Mouse (Mus musculus) heart, embryonic 15.5 days (tissue): ENCODE results near the gene Csrp1. TPM values are rescaled to one million over a fixed set of nuclear protein-coding genes. Genes with fewer than 3 reads are reported as not detected.

ENCODE experiments used
- ATAC-seq: fragments of 200-750 bp; cut with Nextera tagmentation; replicated peaks from 2 replicates; pipeline ENCODE4 v1.8.0; 2017; ENCODE audit warnings: low read depth, moderate TSS enrichment; ENCODE audit not compliant: insufficient number of reproducible peaks, insufficient read depth, low FRiP score
- H3K27ac ChIP-seq: fragments of 300-500 bp; sonication (generic); 2 replicates; pipeline ENCODE4 v1.5.1; 2015; ENCODE audit warnings: mild to moderate bottlenecking, inconsistent platforms
- H3K27me3 ChIP-seq: fragments of 300-500 bp; sonication (generic); 2 replicates; pipeline ENCODE4 v1.6.1; 2015; ENCODE audit warnings: inconsistent platforms
- H3K36me3 ChIP-seq: fragments of 300-500 bp; sonication (generic); 2 replicates; pipeline ENCODE4 v1.6.1; 2015; ENCODE audit warnings: mild to moderate bottlenecking, inconsistent platforms
- H3K4me1 ChIP-seq: fragments of 300-500 bp; sonication (generic); replicated peaks from 2 replicates; pipeline ENCODE4 v1.6.1; 2015; ENCODE audit warnings: inconsistent platforms
- H3K4me2 ChIP-seq: fragments of 300-500 bp; sonication (generic); 2 replicates; pipeline ENCODE4 v1.6.1; 2015; ENCODE audit warnings: inconsistent platforms, mild to moderate bottlenecking, moderate library complexity
- H3K4me3 ChIP-seq: fragments of 300-500 bp; sonication (generic); 2 replicates; pipeline ENCODE4 v1.5.1; 2015; ENCODE audit warnings: mild to moderate bottlenecking, inconsistent platforms
- H3K9ac ChIP-seq: fragments of 300-500 bp; sonication (generic); 2 replicates; pipeline ENCODE4 v1.6.1; 2015; ENCODE audit warnings: mild to moderate bottlenecking, inconsistent platforms
- H3K9me3 ChIP-seq: fragments of 300-500 bp; sonication (generic); replicated peaks from 2 replicates; pipeline ENCODE4 v1.6.1; 2016; ENCODE audit warnings: inconsistent platforms
- WGBS: fragments of 180-500 bp; shearing (Covaris S2); methylation state at CpG from one replicate; pipeline ENCODE4 v1.1.7; 2015; ENCODE audit warnings: mixed read lengths; 5-methylcytosine and 5-hydroxymethylcytosine counted together
- polyA plus RNA-seq: library from polyadenylated mRNA; unstranded; fragments of >200 nt; fragmentation: Nextera tagmentation; extraction: Ambion mirVana; gene quantifications from 2 replicates; pipeline ENCODE4 v1.2.1, GENCODE M21; 2015

The Csrp1 gene
- polyA plus RNA-seq, 1 experiment from 2014 or later: 149 TPM

- 19% methylated on average over 9 of the region's 9 CpGs for WGBS
- Histone ChIP-seq H3K9ac (no peak overlapping the region), H3K9me3 (no peaks in the 10 kb centered on the region), H3K27me3 (no peaks in the 10 kb centered on the region), H3K36me3 (no peaks in the 10 kb centered on the region), H3K4me2 (peak overlapping the region; percentile 11; the same call in 1 of the 2 replicates), H3K4me1 (peaks cover 23% of the 10 kb centered on the region), H3K27ac (0 out of 2 replicates have a peak overlapping the region, but pooled peaks have one; percentile 46), H3K4me3 (no peak overlapping the region)
- no peak for ATAC-seq
Measured at GRCm38 (mm10) chr1:135719486-135719885, 375 bp upstream of the Csrp1 start.

- Histone ChIP-seq H3K36me3 (no peaks in the 10 kb centered on the region), H3K4me2 (no peak overlapping the region), H3K9me3 (no peaks in the 10 kb centered on the region), H3K27me3 (no peaks in the 10 kb centered on the region), H3K4me3 (no peak overlapping the region), H3K27ac (no peak overlapping the region), H3K9ac (no peak overlapping the region), H3K4me1 (peaks cover 19% of the 10 kb centered on the region)
- ATAC-seq: no peak
- 68% methylated on average over 1 of the region's 1 CpGs for WGBS
Measured at GRCm38 (mm10) chr1:135723016-135723415, 3.2 kb downstream of the Csrp1 start.

DNA sequence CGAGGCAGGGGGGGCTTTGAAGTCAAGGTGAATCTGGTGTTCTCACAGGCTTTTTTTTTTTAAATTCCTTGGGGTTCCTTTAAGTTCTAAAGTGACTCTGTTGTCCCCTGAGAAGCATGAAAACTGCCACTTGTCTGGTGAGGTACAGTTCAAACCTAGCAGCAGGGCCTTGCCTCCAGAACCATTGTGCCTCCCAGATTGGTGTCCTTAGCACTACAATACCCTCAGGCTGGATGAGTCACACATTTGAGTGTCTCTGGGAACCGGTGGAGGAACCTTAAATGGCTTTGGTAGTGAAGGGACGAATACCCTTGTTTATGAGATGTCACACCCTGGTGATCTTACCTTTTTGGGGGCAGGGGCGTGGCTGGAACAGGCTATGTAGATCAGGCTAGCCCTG lies 4.3 kb downstream of the Csrp1 start:
- no peaks in the 10 kb centered on the region for H3K36me3 ChIP-seq
- H3K4me1 ChIP-seq: peaks cover 27% of the 10 kb centered on the region
- H3K9ac ChIP-seq: no peak overlapping the region
- no peak for ATAC-seq
- H3K27me3 ChIP-seq: no peaks in the 10 kb centered on the region
- no peak overlapping the region for H3K4me3 ChIP-seq
- 64% methylated on average over 4 of the region's 4 CpGs for WGBS
- H3K4me2 ChIP-seq: no peak overlapping the region
- H3K27ac ChIP-seq: no peak overlapping the region
- no peaks in the 10 kb centered on the region for H3K9me3 ChIP-seq

DNA sequence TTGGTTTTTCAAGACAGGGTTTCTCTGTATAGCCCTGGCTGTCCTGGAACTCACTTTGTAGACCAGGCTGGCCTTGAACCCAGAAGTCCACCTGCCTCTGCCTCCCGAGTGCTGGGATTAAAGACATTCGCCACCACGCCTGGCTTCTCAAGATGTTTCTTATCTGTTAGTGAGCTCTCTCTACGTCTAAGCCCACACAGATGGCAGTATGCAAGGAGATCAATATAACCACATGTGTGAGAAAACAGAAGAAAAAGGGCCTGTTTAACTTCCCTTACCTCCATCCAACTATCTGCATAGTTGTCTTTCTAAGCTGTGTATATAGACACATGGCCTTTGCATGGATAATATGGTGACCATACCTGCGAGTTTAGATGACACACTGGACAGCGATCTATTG lies 5.5 kb downstream of the Csrp1 start:
- 0 out of 2 replicates have a peak overlapping the region, but pooled peaks have one; percentile 3 for H3K27ac ChIP-seq
- no peak overlapping the region for H3K4me3 ChIP-seq
- ATAC-seq: no peak
- H3K9ac ChIP-seq: no peak overlapping the region
- no peaks in the 10 kb centered on the region for H3K9me3 ChIP-seq
- H3K27me3 ChIP-seq: no peaks in the 10 kb centered on the region
- H3K36me3 ChIP-seq: no peaks in the 10 kb centered on the region
- H3K4me1 ChIP-seq: peaks cover 25% of the 10 kb centered on the region
- 85% methylated on average over 6 of the region's 6 CpGs for WGBS
- H3K4me2 ChIP-seq: no peak overlapping the region

DNA sequence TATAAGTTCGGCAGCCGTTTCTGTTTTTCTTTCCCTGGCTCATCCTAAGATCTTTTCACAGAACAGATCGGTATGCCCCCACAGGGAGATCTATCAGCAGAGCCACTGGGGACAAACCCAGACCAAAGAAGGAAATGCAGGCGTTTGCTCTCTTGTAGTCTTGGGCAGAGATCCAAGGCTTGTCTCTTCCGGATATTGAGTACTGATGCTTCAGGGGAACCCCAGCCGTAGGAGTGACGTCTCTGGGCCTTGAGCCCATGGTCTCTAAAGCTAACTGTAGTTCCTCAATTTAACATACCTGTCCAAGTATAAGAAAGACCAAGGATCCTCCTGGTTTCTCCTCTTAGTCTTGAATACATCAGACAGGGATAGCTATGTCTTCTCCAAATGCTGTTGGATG lies 6.1 kb downstream of the Csrp1 start:
- Histone ChIP-seq H3K9ac (no peak overlapping the region), H3K4me2 (no peak overlapping the region), H3K4me3 (no peak overlapping the region), H3K9me3 (no peaks in the 10 kb centered on the region), H3K27ac (peak overlapping the region; percentile 3; the same call in 1 of the 2 replicates), H3K36me3 (no peaks in the 10 kb centered on the region), H3K4me1 (peaks cover 29% of the 10 kb centered on the region), H3K27me3 (no peaks in the 10 kb centered on the region)
- WGBS: 31% methylated on average over 7 of the region's 7 CpGs
- ATAC-seq: no peak

GRCm38 (mm10) chr1:135728631-135729366 lies 8.9 kb downstream of the Csrp1 start:
- H3K27ac ChIP-seq: peak overlapping the region; percentile 93
- no peaks in the 10 kb centered on the region for H3K36me3 ChIP-seq
- WGBS: 1% methylated on average over 35 of the region's 35 CpGs
- H3K4me3 ChIP-seq: peak overlapping the region; percentile 70
- H3K9me3 ChIP-seq: no peaks in the 10 kb centered on the region
- H3K4me1 ChIP-seq: peaks cover 57% of the 10 kb centered on the region
- peak; percentile 86 for ATAC-seq
- peak overlapping the region; percentile 80 for H3K9ac ChIP-seq
- H3K4me2 ChIP-seq: peak overlapping the region; percentile 78
- H3K27me3 ChIP-seq: no peaks in the 10 kb centered on the region

DNA sequence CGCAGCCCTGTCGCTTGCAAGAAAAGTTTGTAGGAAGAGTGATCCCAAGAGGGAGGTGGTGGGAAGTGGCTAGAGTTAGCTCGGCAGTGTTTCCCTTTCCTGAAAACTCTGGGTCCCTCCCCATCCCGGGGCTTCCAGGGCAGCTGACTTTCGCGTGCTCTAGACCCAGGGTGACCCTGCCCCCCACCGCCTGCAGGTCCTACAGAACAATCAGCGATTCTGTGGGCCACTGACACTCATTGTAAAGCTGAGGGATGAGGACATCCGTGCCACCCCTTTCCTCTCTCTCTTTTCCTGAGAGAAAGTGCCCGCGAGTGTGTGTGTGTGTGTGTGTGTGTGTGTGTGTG lies 9.5 kb downstream of the Csrp1 start:
- Histone ChIP-seq H3K36me3 (no peaks in the 10 kb centered on the region), H3K27me3 (no peaks in the 10 kb centered on the region), H3K9ac (peak overlapping the region; percentile 80), H3K27ac (peak overlapping the region; percentile 93), H3K4me2 (peak overlapping the region; percentile 78), H3K4me1 (peaks cover 63% of the 10 kb centered on the region), H3K4me3 (peak overlapping the region; percentile 70), H3K9me3 (no peaks in the 10 kb centered on the region)
- ATAC-seq: no peak; the same call in 1 of the 2 replicates
- WGBS: 0% methylated on average over 11 of the region's 11 CpGs

GRCm38 (mm10) chr1:135729821-135730220 lies 10.0 kb downstream of the Csrp1 start:
- Histone ChIP-seq H3K4me2 (peak overlapping the region; percentile 78), H3K27me3 (no peaks in the 10 kb centered on the region), H3K4me1 (peaks cover 67% of the 10 kb centered on the region), H3K9ac (peak overlapping the region; percentile 80), H3K36me3 (no peaks in the 10 kb centered on the region), H3K27ac (peak overlapping the region; percentile 93), H3K4me3 (peak overlapping the region; percentile 70), H3K9me3 (no peaks in the 10 kb centered on the region)
- ATAC-seq: no peak
- 9% methylated on average over 4 of the region's 4 CpGs for WGBS

DNA sequence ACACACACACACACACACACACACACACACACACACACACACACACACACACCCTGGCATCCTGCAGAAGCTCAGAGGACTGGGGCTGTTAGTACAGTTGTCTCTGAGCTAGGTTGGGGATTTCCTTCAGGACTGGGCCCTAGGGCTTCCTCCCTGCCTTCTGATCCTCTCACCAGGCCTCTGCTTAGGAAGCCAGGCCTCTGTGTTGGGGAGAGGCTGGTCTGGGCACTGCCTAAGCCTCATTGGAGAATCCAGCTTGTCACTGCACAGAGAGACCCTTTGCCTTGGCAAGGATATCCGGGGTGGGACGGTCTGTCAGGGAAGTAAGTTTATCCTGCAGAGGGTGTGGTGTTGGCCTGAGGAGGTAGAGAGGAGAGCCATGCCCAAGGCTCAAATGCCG lies 10.4 kb downstream of the Csrp1 start:
- H3K27ac ChIP-seq: peak overlapping the region; percentile 93
- H3K36me3 ChIP-seq: no peaks in the 10 kb centered on the region
- peak overlapping the region; percentile 80 for H3K9ac ChIP-seq
- peaks cover 72% of the 10 kb centered on the region for H3K4me1 ChIP-seq
- H3K9me3 ChIP-seq: no peaks in the 10 kb centered on the region
- H3K4me2 ChIP-seq: peak overlapping the region; percentile 78
- H3K4me3 ChIP-seq: peak overlapping the region; percentile 70
- peak; percentile 15; the same call in 1 of the 2 replicates for ATAC-seq
- WGBS: 10% methylated on average over 3 of the region's 3 CpGs
- no peaks in the 10 kb centered on the region for H3K27me3 ChIP-seq

GRCm38 (mm10) chr1:135731393-135731792 lies 11.5 kb downstream of the Csrp1 start:
- Histone ChIP-seq H3K4me1 (peaks cover 75% of the 10 kb centered on the region), H3K36me3 (no peaks in the 10 kb centered on the region), H3K4me2 (peak overlapping the region; percentile 78), H3K27ac (peak overlapping the region; percentile 93), H3K9ac (peak overlapping the region; percentile 80; the same call in 1 of the 2 replicates), H3K9me3 (no peaks in the 10 kb centered on the region), H3K4me3 (peak overlapping the region; percentile 70), H3K27me3 (no peaks in the 10 kb centered on the region)
- 16% methylated on average over 7 of the region's 7 CpGs for WGBS
- no peak for ATAC-seq

DNA sequence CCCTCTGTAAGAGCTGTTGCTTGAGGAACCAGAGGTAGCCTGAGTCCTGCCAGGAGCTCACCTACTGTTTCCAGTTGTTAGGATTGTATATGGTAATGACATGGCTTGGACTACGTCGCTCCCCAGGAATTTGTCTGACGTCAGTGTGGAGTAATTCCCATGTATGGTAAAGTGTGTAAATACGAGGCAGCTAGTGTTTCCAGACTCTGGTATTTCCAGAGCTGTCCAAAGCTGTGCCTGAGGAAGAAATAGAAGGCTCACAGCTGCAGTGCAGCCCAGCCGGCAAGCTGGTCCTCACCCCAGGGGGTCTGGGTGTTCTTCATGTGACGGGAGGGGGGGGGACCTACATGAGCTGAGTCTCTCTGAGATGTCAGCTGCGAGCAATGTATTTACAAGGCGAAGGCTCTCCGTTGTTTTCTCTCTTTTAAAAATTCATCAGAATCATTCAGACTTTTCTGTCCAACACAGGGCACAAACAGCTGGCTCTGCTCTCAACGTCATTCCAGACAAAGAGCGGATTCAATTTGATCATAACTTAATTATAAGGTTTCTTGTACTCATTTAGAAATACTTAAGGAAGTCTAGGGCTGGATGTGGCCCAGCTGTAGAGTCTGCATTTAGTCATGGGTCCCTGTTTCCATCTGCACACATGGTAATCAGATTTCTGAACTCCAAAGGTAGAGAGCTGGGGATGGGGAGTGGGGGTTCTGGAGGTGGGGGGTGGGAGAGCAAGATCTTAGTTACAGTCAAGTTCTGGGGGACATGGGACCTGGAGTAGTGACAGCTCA lies 12.2 kb downstream of the Csrp1 start:
- Histone ChIP-seq H3K9me3 (no peaks in the 10 kb centered on the region), H3K36me3 (no peaks in the 10 kb centered on the region), H3K4me3 (peak overlapping the region; percentile 70), H3K4me2 (peak overlapping the region; percentile 78), H3K27ac (peak overlapping the region; percentile 93), H3K9ac (peak overlapping the region; percentile 32), H3K4me1 (peaks cover 79% of the 10 kb centered on the region), H3K27me3 (no peaks in the 10 kb centered on the region)
- 21% methylated on average over 11 of the region's 11 CpGs for WGBS
- peak; percentile 65 for ATAC-seq
